Mouse (Mus musculus) C2C12 (cell line): ENCODE results near the gene Dab2.

Experiments used
- CEBPB ChIP-seq: IDR thresholded peaks from one replicate; pipeline ENCODE4 v1.6.1; 2011; ENCODE audit warnings: low read depth, mild to moderate bottlenecking, control low read depth, moderate library complexity
- CTCF ChIP-seq: IDR thresholded peaks from one replicate; pipeline ENCODE4 v1.5.1; 2011; ENCODE audit not compliant: control insufficient read depth, insufficient read depth, insufficient read length
- FOSL1 ChIP-seq: IDR thresholded peaks from one replicate; pipeline ENCODE4 v1.8.0; 2011; ENCODE audit warnings: mild to moderate bottlenecking, low read length; ENCODE audit not compliant: poor library complexity, insufficient read depth, severe bottlenecking
- MAX ChIP-seq: IDR thresholded peaks from one replicate; pipeline ENCODE4 v1.6.1; 2011; ENCODE audit warnings: mild to moderate bottlenecking, control low read depth
- MYOG ChIP-seq: IDR thresholded peaks from one replicate; pipeline ENCODE4 v1.6.1; 2011; ENCODE audit not compliant: control insufficient read depth, insufficient read length; ENCODE audit errors: extremely low read depth
- USF1 ChIP-seq: IDR thresholded peaks from one replicate; pipeline ENCODE4 v1.6.1; 2011; ENCODE audit warnings: low read depth, mild to moderate bottlenecking, control low read depth, moderate library complexity

GRCm38 (mm10) chr15:6398211-6398610 lies 98.6 kb downstream of the Dab2 start:
- TF ChIP-seq CTCF, result no peak
- no peak for TF ChIP-seq MAX
- no peak for TF ChIP-seq MYOG
- no peak for TF ChIP-seq USF1
- no peak for TF ChIP-seq CEBPB
- TF ChIP-seq FOSL1, result no peak
